Mouse (Mus musculus) forebrain, embryonic 16.5 days (tissue): ENCODE results near the gene Selenok. TPM values are rescaled to one million over a fixed set of nuclear protein-coding genes. Genes with fewer than 3 reads are reported as not detected.

Experiments
- ATAC-seq: fragments of 200-750 bp; cut with Nextera tagmentation; 2 replicates; pipeline ENCODE4 v1.8.0; 2017; ENCODE audit warnings: mild to moderate bottlenecking, moderate library complexity
- H3K27ac ChIP-seq: fragments of 300-500 bp; sonication (generic); 2 replicates; pipeline ENCODE4 v1.5.1; 2014; ENCODE audit warnings: low read length, control low read depth
- H3K27me3 ChIP-seq: fragments of 300-500 bp; sonication (generic); replicated peaks from 2 replicates; pipeline ENCODE4 v1.6.1; 2014; ENCODE audit warnings: low read length; ENCODE audit not compliant: control insufficient read depth, insufficient read depth
- H3K36me3 ChIP-seq: fragments of 300-500 bp; sonication (generic); 2 replicates; pipeline ENCODE4 v1.6.1; 2014; ENCODE audit not compliant: control insufficient read depth, insufficient read depth
- H3K4me1 ChIP-seq: fragments of 300-500 bp; sonication (generic); replicated peaks from 2 replicates; pipeline ENCODE4 v1.6.1; 2014; ENCODE audit warnings: low read length; ENCODE audit not compliant: control insufficient read depth, insufficient read depth
- H3K4me2 ChIP-seq: fragments of 300-500 bp; sonication (generic); 2 replicates; pipeline ENCODE4 v1.6.1; 2014; ENCODE audit warnings: mild to moderate bottlenecking, low read length, control low read depth
- H3K4me3 ChIP-seq: fragments of 300-500 bp; sonication (generic); replicated peaks from 2 replicates; pipeline ENCODE4 v1.5.1; 2014; ENCODE audit warnings: mild to moderate bottlenecking, low read length, control low read depth
- H3K9ac ChIP-seq: fragments of 300-500 bp; sonication (generic); replicated peaks from 2 replicates; pipeline ENCODE4 v1.6.1; 2014; ENCODE audit warnings: low read depth, low read length, control low read depth
- H3K9me3 ChIP-seq: fragments of 300-500 bp; sonication (generic); 2 replicates; pipeline ENCODE4 v1.6.1; 2016; ENCODE audit warnings: low read length; ENCODE audit not compliant: control insufficient read depth
- WGBS: fragments of 180-500 bp; shearing (Covaris S2); extraction: QIAGEN DNeasy Blood & Tissue Kit; methylation state at CpG from one replicate; pipeline ENCODE4 v1.1.7; 2014; 5-methylcytosine and 5-hydroxymethylcytosine counted together
- polyA plus RNA-seq: library from polyadenylated mRNA; unstranded; fragments of >200 nt; fragmentation: Nextera tagmentation; extraction: Ambion mirVana; gene quantifications from 2 replicates; pipeline ENCODE4 v1.2.1, GENCODE M21; 2015

Selenok gene
- polyA plus RNA-seq, 1 experiment from 2014 or later: 413 TPM

DNA sequence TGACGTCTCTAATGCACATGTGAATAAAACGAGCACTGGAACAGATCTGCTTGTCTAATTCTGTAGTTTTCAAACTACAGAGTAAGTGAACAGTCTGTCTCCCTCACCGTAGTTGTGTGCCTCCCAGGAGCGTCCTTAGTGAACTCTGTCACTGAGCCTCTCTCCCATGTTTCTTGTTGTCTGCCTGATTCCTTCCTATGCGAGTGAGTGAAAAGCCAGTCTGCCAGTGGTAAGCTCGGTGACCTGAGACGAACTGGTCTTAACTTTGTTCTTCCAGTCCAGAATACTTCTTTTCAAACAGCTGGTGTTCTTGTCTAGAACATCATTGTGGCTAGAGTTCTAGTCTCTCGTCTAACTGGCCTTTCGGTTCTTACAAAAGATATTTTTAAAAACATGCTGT lies 19.6 kb downstream of the Selenok start:
- no peak for ATAC-seq
- H3K36me3 ChIP-seq: peaks cover 82% of the 10 kb centered on the region
- H3K4me3 ChIP-seq: no peak overlapping the region
- H3K9me3 ChIP-seq: no peaks in the 10 kb centered on the region
- H3K27me3 ChIP-seq: no peaks in the 10 kb centered on the region
- H3K9ac ChIP-seq: no peak overlapping the region
- 90% methylated on average over 9 of the region's 9 CpGs for WGBS
- no peak overlapping the region for H3K4me2 ChIP-seq
- no peaks in the 10 kb centered on the region for H3K4me1 ChIP-seq
- H3K27ac ChIP-seq: no peak overlapping the region

DNA sequence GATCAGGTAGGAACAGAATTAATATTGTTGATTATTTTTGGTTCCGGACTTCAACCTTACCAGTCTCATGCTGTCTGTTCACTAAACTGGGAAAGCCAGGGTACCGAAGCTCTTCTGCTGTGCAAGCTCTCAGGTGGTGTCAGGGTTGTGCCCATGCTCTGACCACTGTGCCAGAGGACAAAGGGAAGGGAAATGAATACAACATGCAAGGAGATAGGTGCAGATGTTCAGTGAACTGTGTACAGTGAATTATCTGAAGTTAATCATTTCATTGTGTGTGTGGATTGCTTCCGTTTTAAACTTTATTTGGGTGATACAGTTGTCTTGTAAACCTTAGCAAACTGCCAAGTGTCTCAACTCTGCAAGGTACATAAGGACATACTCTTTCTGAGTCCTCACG lies 20.2 kb downstream of the Selenok start:
- H3K4me3 ChIP-seq: no peak overlapping the region
- peaks cover 80% of the 10 kb centered on the region for H3K36me3 ChIP-seq
- H3K27ac ChIP-seq: no peak overlapping the region
- WGBS: 97% methylated on average over 4 of the region's 4 CpGs
- H3K27me3 ChIP-seq: no peaks in the 10 kb centered on the region
- no peaks in the 10 kb centered on the region for H3K9me3 ChIP-seq
- H3K9ac ChIP-seq: no peak overlapping the region
- no peaks in the 10 kb centered on the region for H3K4me1 ChIP-seq
- ATAC-seq: no peak
- H3K4me2 ChIP-seq: no peak overlapping the region

DNA sequence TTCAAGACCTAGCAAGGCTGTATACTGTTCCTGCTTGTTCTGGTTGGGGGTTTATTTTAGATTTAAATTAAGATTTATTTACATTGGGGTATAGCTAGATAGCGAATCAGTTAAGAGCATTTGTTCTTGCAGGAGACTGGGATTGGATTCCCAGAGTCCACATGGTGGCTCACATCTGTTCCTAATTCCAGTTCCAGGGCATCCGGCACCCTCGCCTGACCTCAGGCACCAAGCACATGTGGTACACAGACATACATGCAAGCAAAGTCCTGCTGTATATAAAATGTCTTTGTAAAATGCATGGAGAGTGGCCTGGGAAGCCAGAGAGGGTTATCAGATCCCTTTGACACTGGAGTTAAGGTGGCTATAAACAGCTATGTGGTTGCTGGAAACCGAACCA lies 26.9 kb downstream of the Selenok start:
- Histone ChIP-seq H3K4me3 (no peak overlapping the region), H3K27me3 (no peaks in the 10 kb centered on the region), H3K9ac (no peak overlapping the region), H3K4me1 (peaks cover 4% of the 10 kb centered on the region; the same call in 1 of the 2 replicates), H3K9me3 (no peaks in the 10 kb centered on the region), H3K27ac (no peak overlapping the region), H3K4me2 (no peak overlapping the region), H3K36me3 (peaks cover 38% of the 10 kb centered on the region)
- no peak for ATAC-seq
- 93% methylated on average over 4 of the region's 4 CpGs for WGBS

DNA sequence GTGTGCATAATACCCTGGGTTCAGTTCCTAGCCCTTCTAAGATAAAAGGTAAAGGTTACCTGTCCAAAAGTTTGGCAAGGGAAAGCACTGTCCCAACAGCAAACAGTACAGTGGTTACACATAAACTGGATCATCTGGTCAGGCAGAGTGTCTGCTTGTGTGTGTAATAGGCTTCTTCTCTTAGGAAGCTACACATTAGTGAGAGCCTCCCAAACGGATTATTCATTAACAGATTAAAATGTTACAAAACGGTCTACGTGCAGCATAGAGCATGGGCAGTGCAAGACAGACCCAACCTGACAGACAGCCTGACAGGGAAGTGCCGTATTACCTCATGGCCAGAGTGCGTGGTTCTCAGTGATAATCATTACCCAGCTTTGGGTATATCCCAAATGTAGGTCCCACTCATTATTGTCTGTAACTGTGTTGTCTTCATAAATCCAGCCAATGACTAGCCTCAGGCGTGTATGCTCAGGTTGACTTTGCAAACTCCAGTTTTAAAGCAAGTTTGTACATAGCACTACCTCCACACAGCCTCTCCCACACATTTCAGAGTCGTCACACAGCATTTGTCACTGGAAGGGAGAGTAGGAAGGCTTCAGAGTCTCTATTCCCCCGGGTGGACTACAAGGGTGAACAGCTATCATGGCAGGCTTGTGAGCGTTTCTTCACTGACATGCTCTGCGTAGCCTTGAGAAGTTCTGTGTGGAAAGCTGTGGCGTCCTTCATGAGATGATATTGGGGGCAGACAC lies 28.1 kb downstream of the Selenok start:
- Histone ChIP-seq H3K4me1 (peaks cover 4% of the 10 kb centered on the region; the same call in 1 of the 2 replicates), H3K4me3 (no peak overlapping the region), H3K27me3 (no peaks in the 10 kb centered on the region), H3K9ac (no peak overlapping the region), H3K27ac (no peak overlapping the region), H3K9me3 (no peaks in the 10 kb centered on the region), H3K36me3 (peaks cover 27% of the 10 kb centered on the region), H3K4me2 (no peak overlapping the region)
- 94% methylated on average over 11 of the region's 11 CpGs for WGBS
- no peak for ATAC-seq

DNA sequence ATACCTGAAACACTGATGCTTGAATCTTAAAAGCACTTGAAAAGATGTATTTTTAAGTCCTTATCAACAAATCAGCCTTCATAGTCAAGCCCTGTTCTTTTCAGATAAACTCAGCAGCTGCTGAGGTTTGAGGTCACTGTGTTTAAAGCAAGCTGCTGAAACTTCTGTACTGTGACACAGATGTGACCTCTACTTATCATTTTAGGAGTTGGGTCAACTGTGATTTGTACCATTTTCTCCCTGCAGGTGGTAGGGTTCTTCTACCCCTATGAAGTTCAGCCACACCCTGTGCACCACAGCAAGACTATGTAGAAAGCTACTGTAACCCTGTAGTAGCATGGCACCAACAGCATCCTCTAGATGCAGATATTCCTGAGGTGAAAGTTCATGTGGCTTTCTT lies 29.2 kb downstream of the Selenok start:
- Histone ChIP-seq H3K27me3 (no peaks in the 10 kb centered on the region), H3K4me3 (no peak overlapping the region), H3K4me2 (no peak overlapping the region), H3K9ac (no peak overlapping the region), H3K4me1 (peaks cover 4% of the 10 kb centered on the region; the same call in 1 of the 2 replicates), H3K9me3 (no peaks in the 10 kb centered on the region), H3K36me3 (peaks cover 18% of the 10 kb centered on the region), H3K27ac (no peak overlapping the region)
- ATAC-seq: no peak

DNA sequence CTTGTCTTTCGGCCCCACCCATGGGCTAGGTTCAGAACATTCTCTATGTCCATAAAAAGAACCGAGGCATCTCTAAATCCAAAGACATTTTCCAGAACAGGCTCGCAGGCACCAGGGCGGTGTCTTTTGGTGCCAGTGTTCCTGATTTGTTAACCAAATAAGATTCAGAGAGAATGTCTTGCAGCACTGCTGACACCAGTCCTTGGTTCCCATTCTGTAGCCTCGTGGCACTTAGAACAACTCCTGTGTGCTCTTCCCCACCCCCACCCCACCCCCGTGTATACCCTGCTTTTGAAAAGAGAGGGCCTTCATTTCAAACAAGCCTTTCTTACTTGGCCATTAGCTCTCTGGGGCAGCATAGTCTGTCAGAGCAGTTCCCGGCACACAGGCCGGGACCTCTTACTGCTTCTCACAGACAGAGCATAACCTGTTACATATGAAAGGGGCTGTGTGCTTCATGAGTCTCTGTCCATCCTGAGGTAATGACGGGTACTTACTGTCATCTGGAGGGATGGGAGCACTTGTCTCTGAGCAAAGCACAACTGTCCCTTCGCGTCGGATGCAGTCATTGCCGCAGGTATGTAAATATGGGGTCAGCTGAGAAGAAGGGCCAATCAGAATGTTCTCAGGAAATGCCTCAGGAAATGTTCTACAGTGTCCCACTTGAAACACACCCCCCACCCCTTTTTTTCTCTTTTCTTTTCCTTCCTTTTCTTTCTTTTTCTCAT lies 30.8 kb downstream of the Selenok start:
- no peaks in the 10 kb centered on the region for H3K27me3 ChIP-seq
- no peak overlapping the region for H3K4me2 ChIP-seq
- H3K4me1 ChIP-seq: peaks cover 4% of the 10 kb centered on the region; the same call in 1 of the 2 replicates
- peak; percentile 11; the same call in 1 of the 2 replicates for ATAC-seq
- WGBS: 65% methylated on average over 13 of the region's 13 CpGs
- H3K36me3 ChIP-seq: peaks cover 15% of the 10 kb centered on the region
- H3K9ac ChIP-seq: no peak overlapping the region
- H3K9me3 ChIP-seq: no peaks in the 10 kb centered on the region
- no peak overlapping the region for H3K4me3 ChIP-seq
- no peak overlapping the region for H3K27ac ChIP-seq

DNA sequence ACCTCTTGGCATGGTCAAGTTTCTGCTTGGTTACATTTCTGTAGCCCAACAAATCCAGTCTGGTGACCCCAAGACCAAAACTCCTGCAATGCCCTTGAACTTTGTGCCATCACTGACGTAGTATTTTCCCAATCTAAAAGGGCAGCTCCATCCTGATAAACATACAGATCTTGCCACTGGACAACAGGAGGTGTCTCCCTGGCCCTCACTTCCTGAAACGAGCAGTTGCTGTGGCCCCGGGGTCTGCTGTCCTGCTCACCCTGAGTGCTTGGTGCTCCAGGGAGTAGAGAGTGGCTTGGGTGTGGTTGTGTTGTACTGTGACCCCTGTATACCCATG lies 31.3 kb downstream of the Selenok start:
- H3K4me3 ChIP-seq: no peak overlapping the region
- 88% methylated on average over 3 of the region's 3 CpGs for whole genome bisulfite sequencing

DNA sequence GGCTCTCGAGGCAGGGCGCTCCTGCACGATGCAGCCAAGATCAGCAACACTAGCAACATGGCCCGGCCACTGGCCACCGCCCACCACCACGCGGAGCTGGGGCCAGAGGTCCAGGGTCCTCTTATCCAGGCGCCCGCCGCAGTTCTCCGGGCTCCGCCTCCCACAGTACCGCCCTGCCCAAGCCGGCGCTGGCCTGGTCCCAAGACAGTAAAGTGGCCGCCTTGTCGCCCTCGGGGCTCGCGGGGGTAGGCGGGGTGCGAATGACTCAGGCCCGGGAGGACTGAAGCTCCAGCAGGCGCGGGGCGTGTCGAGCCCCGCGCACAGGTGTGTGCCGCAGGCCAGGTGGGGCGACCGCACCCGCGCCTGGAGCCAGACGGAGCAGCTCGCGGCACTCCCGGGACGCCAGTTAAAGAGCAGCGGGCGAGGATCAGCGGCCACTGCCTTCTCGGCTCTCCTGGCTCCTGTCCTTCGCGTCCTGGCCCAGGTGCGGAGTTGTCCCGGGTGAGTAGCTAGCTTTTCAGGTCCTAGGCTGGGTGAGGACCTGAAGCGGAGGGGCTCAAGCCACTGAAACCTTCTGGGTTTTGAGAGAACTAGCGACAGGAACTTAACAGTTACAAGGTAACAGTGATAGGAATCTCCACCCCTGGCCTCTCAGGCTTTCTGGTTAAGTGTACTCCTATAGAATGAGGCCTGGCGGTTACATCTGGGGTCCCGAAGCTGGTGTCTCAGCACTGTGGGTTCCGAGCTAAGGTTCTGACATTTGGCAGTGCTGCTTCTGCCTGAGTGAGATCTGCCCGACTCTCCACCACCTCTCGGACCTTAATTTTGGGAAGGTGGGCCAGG lies 40.8 kb downstream of the Selenok start, which contains the start of the genes Il17rb and Chdh:
TSS of gene Il17rb (minus strand) at position 164 of the 843 bp plus-strand sequence.
TSS of gene Chdh (plus strand) at position 291 of the 843 bp plus-strand sequence.
- Histone ChIP-seq H3K9me3 (no peaks in the 10 kb centered on the region), H3K4me3 (peak within 1 kb of the TSS; percentile 49), H3K27ac (no peak within 1 kb of the TSS), H3K9ac (peak within 1 kb of the TSS; percentile 59), H3K4me1 (peaks cover 15% of the 10 kb centered on the region), H3K4me2 (peak within 1 kb of the TSS; percentile 87), H3K27me3 (no peaks in the 10 kb centered on the region), H3K36me3 (no peaks in the 10 kb centered on the region)
- peak; percentile 61 for ATAC-seq
- WGBS: 9% methylated on average over 54 of the region's 54 CpGs

More for the DNA sequence above, 31.3 kb downstream of the Selenok start:
- peaks cover 4% of the 10 kb centered on the region; the same call in 1 of the 2 replicates for H3K4me1 ChIP-seq
- peaks cover 12% of the 10 kb centered on the region; the same call in 1 of the 2 replicates for H3K36me3 ChIP-seq
- no peak overlapping the region for H3K9ac ChIP-seq
- no peaks in the 10 kb centered on the region for H3K9me3 ChIP-seq
- no peak overlapping the region for H3K27ac ChIP-seq
- ATAC-seq: no peak
- no peak overlapping the region for H3K4me2 ChIP-seq
- no peaks in the 10 kb centered on the region for H3K27me3 ChIP-seq
